Mouse (Mus musculus) monocyte, adult 2 months (primary cell): ENCODE measurements around the gene Prrx2.

ENCODE experiments used
- DNase-seq, 2 experiments: peaks; one replicate each; pipeline ENCODE4 v3.0.0; 2022; ENCODE audit warnings: low spot score in 2 of 2, low read depth in 1 of 2

Gene Prrx2

GRCm38 (mm10) chr2:30822460-30822859 lies 12.3 kb upstream of the Prrx2 start:
- DNase-seq, result no peak

- DNase-seq, result no peak
Measured at GRCm38 (mm10) chr2:30823385-30824153, 11.2 kb upstream of the Prrx2 start.

GRCm38 (mm10) chr2:30826825-30827748 lies 7.7 kb upstream of the Prrx2 start:
- DNase-seq, result peak; percentile 21

GRCm38 (mm10) chr2:30827749-30828475 lies 6.9 kb upstream of the Prrx2 start:
- DNase-seq, result peak; percentile 83 to 95

- peak; percentile 33 to 50 for DNase-seq
Measured at GRCm38 (mm10) chr2:30829315-30829714, 5.5 kb upstream of the Prrx2 start.

GRCm38 (mm10) chr2:30830283-30830795 lies 4.4 kb upstream of the Prrx2 start, which contains the start of gene Asb6:
Asb6 (minus strand) TSS chr2:30830333.
- no peak for DNase-seq

GRCm38 (mm10) chr2:30833644-30834043 lies 1.1 kb upstream of the Prrx2 start:
- no peak for DNase-seq

GRCm38 (mm10) chr2:30836238-30836990 lies 1.6 kb downstream of the Prrx2 start:
- DNase-seq, result no peak

GRCm38 (mm10) chr2:30842615-30843014 lies 7.8 kb downstream of the Prrx2 start:
- no peak for DNase-seq

- DNase-seq, result no peak
Measured at GRCm38 (mm10) chr2:30845152-30846070, 10.6 kb downstream of the Prrx2 start.

- DNase-seq, result no peak
Measured at GRCm38 (mm10) chr2:30846236-30846635, 11.5 kb downstream of the Prrx2 start.

GRCm38 (mm10) chr2:30846723-30847122 lies 12.0 kb downstream of the Prrx2 start:
- DNase-seq, result no peak

- DNase-seq, result no peak
Measured at GRCm38 (mm10) chr2:30848184-30848583, 13.4 kb downstream of the Prrx2 start.

GRCm38 (mm10) chr2:30850581-30850980 lies 15.8 kb downstream of the Prrx2 start:
- DNase-seq, result no peak

- no peak for DNase-seq
Measured at GRCm38 (mm10) chr2:30852771-30853313, 18.1 kb downstream of the Prrx2 start.

- no peak for DNase-seq
Measured at GRCm38 (mm10) chr2:30857076-30857475, 22.3 kb downstream of the Prrx2 start.

- DNase-seq, result no peak
Measured at GRCm38 (mm10) chr2:30859782-30860181, 25.0 kb downstream of the Prrx2 start.

GRCm38 (mm10) chr2:30862081-30862480 lies 27.3 kb downstream of the Prrx2 start:
- DNase-seq, result no peak

- no peak for DNase-seq
Measured at GRCm38 (mm10) chr2:30863574-30863973, 28.8 kb downstream of the Prrx2 start.
